Mouse (Mus musculus) midbrain, embryonic 11.5 days (tissue): ENCODE results near the gene Carnmt1. TPM values are rescaled to one million over a fixed set of nuclear protein-coding genes. Genes with fewer than 3 reads are reported as not detected.
A peak's percentile ranks its signal among the peaks of the same experiment; 100 is the strongest.

ENCODE experiments used
- ATAC-seq: fragments of 200-750 bp; cut with Nextera tagmentation; 2 replicates; pipeline ENCODE4 v1.8.0; 2017; ENCODE audit warnings: moderate TSS enrichment, moderate library complexity; ENCODE audit not compliant: low FRiP score
- DNase-seq: peaks from one replicate; pipeline ENCODE4 v3.0.0; 2015; ENCODE audit warnings: low spot score; ENCODE audit errors: missing footprints
- H3K27ac ChIP-seq: fragments of 300-500 bp; sonication (generic); 2 replicates; pipeline ENCODE4 v1.5.1; 2014; ENCODE audit warnings: low read depth, low read length
- H3K27me3 ChIP-seq: fragments of 300-500 bp; sonication (generic); 2 replicates; pipeline ENCODE4 v1.6.1; 2014; ENCODE audit warnings: mild to moderate bottlenecking, low read length, moderate library complexity, mixed read lengths; ENCODE audit not compliant: control insufficient read depth, insufficient read depth
- H3K36me3 ChIP-seq: fragments of 300-500 bp; sonication (generic); 2 replicates; pipeline ENCODE4 v1.6.1; 2014; ENCODE audit warnings: mild to moderate bottlenecking, low read length, moderate library complexity, mixed read lengths; ENCODE audit not compliant: control insufficient read depth, insufficient read depth
- H3K4me1 ChIP-seq: fragments of 300-500 bp; sonication (generic); 2 replicates; pipeline ENCODE4 v1.6.1; 2014; ENCODE audit warnings: low read length; ENCODE audit not compliant: control insufficient read depth, insufficient read depth
- H3K4me2 ChIP-seq: fragments of 300-500 bp; sonication (generic); 2 replicates; pipeline ENCODE4 v1.6.1; 2014; ENCODE audit warnings: mild to moderate bottlenecking, moderate library complexity
- H3K4me3 ChIP-seq: fragments of 300-500 bp; sonication (generic); 2 replicates; pipeline ENCODE4 v1.5.1; 2014; ENCODE audit warnings: low read depth, low read length
- H3K9ac ChIP-seq: fragments of 300-500 bp; sonication (generic); 2 replicates; pipeline ENCODE4 v1.6.1; 2014; ENCODE audit warnings: low read length
- H3K9me3 ChIP-seq: fragments of 300-500 bp; sonication (generic); 2 replicates; pipeline ENCODE4 v1.6.1; 2016; ENCODE audit warnings: low read length; ENCODE audit not compliant: control insufficient read depth
- WGBS: fragments of 180-500 bp; shearing (Covaris S2); extraction: QIAGEN DNeasy Blood & Tissue Kit; methylation state at CpG from one replicate; pipeline ENCODE4 v1.1.7; 2014; 5-methylcytosine and 5-hydroxymethylcytosine counted together
- polyA plus RNA-seq: library from polyadenylated mRNA; unstranded; fragments of >200 nt; fragmentation: Nextera tagmentation; extraction: Ambion mirVana; gene quantifications from 2 replicates; pipeline ENCODE4 v1.2.1, GENCODE M21; 2014

Carnmt1 gene
- polyA plus RNA-seq, 1 experiment from 2014 or later, result 29.8 TPM

DNA sequence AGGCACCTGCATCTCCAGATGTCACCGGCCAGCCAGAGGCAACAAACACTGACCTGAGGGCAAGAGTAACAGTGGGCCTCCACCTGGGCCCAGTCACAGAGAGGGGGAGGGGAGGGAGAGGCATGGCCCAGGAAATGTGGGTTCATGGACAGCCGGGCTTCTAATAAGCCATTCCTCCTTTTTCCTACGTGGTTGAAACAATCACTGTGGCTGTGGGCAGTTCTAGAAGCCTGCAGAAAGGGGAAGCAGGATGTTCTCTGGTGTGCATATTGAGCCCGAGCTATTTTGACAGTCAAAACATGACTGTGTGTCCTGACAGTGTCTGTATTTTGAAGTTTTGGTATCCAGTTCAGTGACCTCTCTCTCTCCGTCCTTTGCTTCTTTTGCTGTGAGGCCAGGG is 31.6 kb upstream of the Carnmt1 start:
- Histone ChIP-seq H3K4me3 (no peak overlapping the region), H3K36me3 (no peaks in the 10 kb centered on the region), H3K9ac (no peak overlapping the region), H3K27ac (no peak overlapping the region), H3K4me1 (no peaks in the 10 kb centered on the region), H3K4me2 (no peak overlapping the region), H3K27me3 (no peaks in the 10 kb centered on the region), H3K9me3 (no peaks in the 10 kb centered on the region)
- WGBS, result 83% methylated on average over 5 of the region's 5 CpGs
- ATAC-seq (no peak), DNase-seq (peak; percentile 57)

DNA sequence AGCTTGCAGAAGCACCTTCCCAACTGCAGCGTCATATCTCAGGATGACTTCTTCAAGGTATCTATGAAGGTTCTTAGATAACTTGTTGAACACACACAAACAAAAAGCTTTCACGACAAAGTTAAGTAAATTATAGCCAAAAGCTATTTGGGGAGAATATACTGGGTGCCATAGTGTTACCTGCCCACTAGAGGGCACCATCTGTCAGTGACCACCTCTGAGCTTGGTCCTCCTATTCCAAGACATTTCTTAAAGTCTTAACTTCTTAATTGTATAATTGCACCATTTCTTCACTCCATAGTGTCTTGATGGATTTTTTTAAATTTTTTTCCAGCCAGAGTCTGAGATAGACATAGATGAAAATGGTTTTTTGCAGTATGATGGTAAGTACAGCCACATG is 31.0 kb upstream of the Carnmt1 start:
- no peaks in the 10 kb centered on the region for H3K9me3 ChIP-seq
- H3K4me3 ChIP-seq, result no peak overlapping the region
- no peaks in the 10 kb centered on the region for H3K4me1 ChIP-seq
- H3K27me3 ChIP-seq, result no peaks in the 10 kb centered on the region
- DNase-seq (peak; percentile 81), ATAC-seq (no peak)
- H3K9ac ChIP-seq, result no peak overlapping the region
- 25% methylated on average over 2 of the region's 2 CpGs for WGBS
- H3K27ac ChIP-seq, result no peak overlapping the region
- no peaks in the 10 kb centered on the region for H3K36me3 ChIP-seq
- H3K4me2 ChIP-seq, result no peak overlapping the region

DNA sequence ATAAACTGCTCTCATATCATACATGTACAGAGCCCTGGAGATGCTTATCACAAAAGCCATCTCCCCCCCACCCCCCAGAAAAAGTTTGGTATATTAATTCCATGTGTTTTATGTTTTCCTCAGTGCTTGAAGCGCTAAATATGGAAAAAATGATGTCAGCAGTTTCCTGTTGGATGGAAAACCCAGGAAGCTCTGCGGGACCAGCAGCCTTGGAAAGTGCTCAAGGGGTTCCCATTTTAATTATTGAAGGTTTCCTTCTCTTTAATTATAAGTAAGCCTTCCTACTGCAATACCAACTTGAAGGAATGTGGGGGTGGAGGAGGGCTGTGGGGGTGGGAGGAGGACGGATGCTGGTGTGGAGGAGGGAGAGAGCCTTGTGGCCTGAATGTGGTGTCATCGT is 29.6 kb upstream of the Carnmt1 start:
- no peaks in the 10 kb centered on the region for H3K27me3 ChIP-seq
- 76% methylated on average over 4 of the region's 4 CpGs for WGBS
- no peak overlapping the region for H3K4me3 ChIP-seq
- H3K27ac ChIP-seq, result no peak overlapping the region
- ATAC-seq (no peak), DNase-seq (no peak)
- H3K4me1 ChIP-seq, result no peaks in the 10 kb centered on the region
- no peak overlapping the region for H3K4me2 ChIP-seq
- H3K9me3 ChIP-seq, result no peaks in the 10 kb centered on the region
- no peak overlapping the region for H3K9ac ChIP-seq
- no peaks in the 10 kb centered on the region for H3K36me3 ChIP-seq

DNA sequence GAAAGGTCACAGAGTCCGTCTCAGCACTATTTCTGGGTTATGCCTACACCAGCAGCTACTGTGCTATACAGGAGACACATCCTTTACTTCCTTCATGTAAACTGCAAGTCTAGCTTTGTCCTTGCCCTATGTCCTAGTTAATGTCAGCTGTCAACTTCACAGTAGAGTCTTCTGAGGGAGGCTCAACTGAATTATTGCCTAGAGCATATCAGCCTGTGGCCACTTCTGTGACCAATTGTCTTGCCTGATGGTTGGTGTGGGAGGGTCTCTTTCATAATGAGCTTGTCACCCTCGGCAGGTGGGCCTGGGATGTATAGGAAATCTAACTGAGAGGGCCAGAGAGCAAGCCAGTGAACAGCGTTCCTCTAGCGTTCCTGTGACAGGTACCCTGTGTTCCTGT is 27.2 kb upstream of the Carnmt1 start:
- 53% methylated on average over 4 of the region's 4 CpGs for WGBS
- Histone ChIP-seq H3K27me3 (no peaks in the 10 kb centered on the region), H3K9ac (no peak overlapping the region)

GRCm38 (mm10) chr19:18644084-18644483 is 26.5 kb upstream of the Carnmt1 start:
- H3K9ac ChIP-seq, result no peak overlapping the region
- DNase-seq (peak; percentile 23), ATAC-seq (no peak)
- H3K27ac ChIP-seq, result no peak overlapping the region
- no peaks in the 10 kb centered on the region for H3K36me3 ChIP-seq
- H3K4me1 ChIP-seq, result no peaks in the 10 kb centered on the region
- H3K27me3 ChIP-seq, result no peaks in the 10 kb centered on the region
- no peak overlapping the region for H3K4me3 ChIP-seq
- 84% methylated on average over 6 of the region's 6 CpGs for WGBS
- H3K9me3 ChIP-seq, result no peaks in the 10 kb centered on the region
- no peak overlapping the region for H3K4me2 ChIP-seq

More for the DNA sequence above, 27.2 kb upstream of the Carnmt1 start:
- Histone ChIP-seq H3K4me2 (no peak overlapping the region), H3K27ac (no peak overlapping the region), H3K4me3 (no peak overlapping the region), H3K9me3 (no peaks in the 10 kb centered on the region), H3K4me1 (no peaks in the 10 kb centered on the region), H3K36me3 (no peaks in the 10 kb centered on the region)
- ATAC-seq (no peak), DNase-seq (peak; percentile 60)

DNA sequence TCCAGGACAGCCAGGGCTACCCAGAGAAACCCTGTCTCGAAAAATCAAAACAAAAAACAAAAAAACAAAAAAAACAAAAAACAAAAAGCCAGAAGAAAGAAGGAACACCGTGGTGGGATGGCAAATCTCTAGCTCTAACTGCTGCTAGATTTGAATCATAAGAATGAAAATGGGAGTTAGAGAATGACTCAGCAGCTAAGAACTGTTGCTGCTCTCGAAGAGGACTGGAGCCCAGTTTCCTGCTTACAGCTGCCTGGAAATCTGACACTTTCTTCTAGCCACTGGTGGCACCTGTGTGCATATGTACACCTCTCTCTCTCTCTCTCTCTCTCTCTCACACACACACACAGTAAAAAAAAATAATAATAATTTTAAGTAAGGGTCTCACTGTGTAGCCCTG is 24.2 kb upstream of the Carnmt1 start:
- no peak for ATAC-seq
- Histone ChIP-seq H3K27ac (no peak overlapping the region), H3K9me3 (no peaks in the 10 kb centered on the region), H3K4me3 (no peak overlapping the region), H3K4me1 (no peaks in the 10 kb centered on the region), H3K27me3 (no peaks in the 10 kb centered on the region), H3K4me2 (no peak overlapping the region), H3K36me3 (no peaks in the 10 kb centered on the region), H3K9ac (no peak overlapping the region)
- DNase-seq, result peak; percentile 21
- WGBS, result 66% methylated on average over 3 of the region's 3 CpGs

DNA sequence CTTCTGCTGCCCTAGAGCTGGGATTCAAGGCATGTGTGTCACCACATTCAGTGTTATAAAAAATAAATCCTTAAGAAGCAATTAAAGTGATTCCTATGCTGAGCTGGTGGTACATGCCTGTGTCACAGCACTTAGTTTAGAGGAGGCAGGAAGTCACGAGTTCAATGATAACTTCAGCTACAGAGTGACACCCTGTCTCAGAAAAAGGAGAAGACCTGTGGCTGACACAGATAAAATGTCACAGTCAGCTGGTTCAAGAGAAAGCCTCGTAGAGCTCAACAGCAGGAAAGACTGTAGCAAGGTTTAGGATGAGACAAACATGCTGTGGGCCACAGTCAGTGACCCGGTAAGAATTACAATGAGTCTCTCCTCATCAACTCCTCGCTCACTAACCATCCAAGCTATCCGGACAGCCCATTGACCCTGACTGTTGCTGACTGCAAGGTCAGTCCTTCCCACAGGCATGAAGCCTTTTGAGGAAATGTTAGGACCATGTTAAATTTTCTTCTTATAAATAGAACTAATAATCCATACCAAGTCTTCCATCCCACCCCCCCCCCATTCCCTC is 23.6 kb upstream of the Carnmt1 start:
- no peak overlapping the region for H3K4me2 ChIP-seq
- H3K36me3 ChIP-seq, result no peaks in the 10 kb centered on the region
- 51% methylated on average over 5 of the region's 5 CpGs for WGBS
- H3K9ac ChIP-seq, result no peak overlapping the region
- H3K9me3 ChIP-seq, result no peaks in the 10 kb centered on the region
- no peak overlapping the region for H3K4me3 ChIP-seq
- no peak for ATAC-seq
- peak; percentile 35 for DNase-seq
- no peaks in the 10 kb centered on the region for H3K27me3 ChIP-seq
- no peaks in the 10 kb centered on the region for H3K4me1 ChIP-seq
- H3K27ac ChIP-seq, result no peak overlapping the region

DNA sequence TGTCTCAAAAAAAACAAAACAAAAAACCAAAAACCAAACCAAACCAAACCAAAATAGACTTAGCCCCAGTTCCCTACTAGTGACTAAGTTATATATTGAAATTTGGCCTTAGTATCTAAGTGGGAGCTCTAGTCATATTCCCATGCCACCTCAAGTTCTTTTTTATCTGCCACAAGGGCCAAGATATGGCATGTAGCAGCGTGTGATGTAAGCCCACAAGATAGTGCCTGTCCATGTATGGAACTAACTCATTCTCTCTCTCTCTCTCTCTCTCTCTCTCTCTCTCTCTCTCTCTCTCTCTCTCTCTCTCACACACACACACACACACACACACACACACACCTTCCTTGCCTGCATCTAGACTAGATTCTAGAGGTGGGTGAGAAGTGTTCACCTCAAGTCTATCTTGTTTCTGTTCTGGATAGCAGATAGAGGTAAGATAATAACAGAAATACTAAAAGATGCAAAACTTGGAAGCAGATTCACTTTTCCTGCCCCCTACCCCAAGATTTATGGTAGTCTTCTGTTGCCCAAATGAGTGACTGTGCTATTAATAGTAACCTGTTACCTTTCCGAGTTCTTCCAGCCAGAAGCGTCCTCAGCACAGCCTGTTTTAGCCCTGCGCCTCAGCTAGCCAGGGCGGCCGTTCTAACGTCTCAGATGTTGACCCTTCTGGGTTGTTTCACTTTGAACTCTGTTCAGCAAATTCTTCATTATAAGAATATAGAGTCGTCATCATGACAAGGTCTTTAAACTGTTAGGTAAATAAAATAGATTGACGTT is 22.6 kb upstream of the Carnmt1 start:
- WGBS, result 77% methylated on average over 9 of the region's 9 CpGs
- ATAC-seq, result no peak
- no peaks in the 10 kb centered on the region for H3K4me1 ChIP-seq

GRCm38 (mm10) chr19:18648558-18648945 is 22.0 kb upstream of the Carnmt1 start:
- no peak for ATAC-seq
- Histone ChIP-seq H3K4me2 (no peak overlapping the region), H3K9ac (no peak overlapping the region), H3K27ac (no peak overlapping the region), H3K4me1 (no peaks in the 10 kb centered on the region), H3K4me3 (no peak overlapping the region), H3K36me3 (no peaks in the 10 kb centered on the region), H3K9me3 (no peaks in the 10 kb centered on the region), H3K27me3 (no peaks in the 10 kb centered on the region)
- WGBS, result 84% methylated on average over 6 of the region's 6 CpGs
- peak; percentile 61 for DNase-seq

More for the DNA sequence above, 22.6 kb upstream of the Carnmt1 start:
- Histone ChIP-seq H3K36me3 (no peaks in the 10 kb centered on the region), H3K4me3 (no peak overlapping the region), H3K27ac (no peak overlapping the region), H3K9me3 (no peaks in the 10 kb centered on the region), H3K4me2 (no peak overlapping the region), H3K9ac (no peak overlapping the region), H3K27me3 (no peaks in the 10 kb centered on the region)
- DNase-seq, result peak; percentile 47
